Mouse (Mus musculus) right cerebral cortex, postnatal 36 days (tissue): ENCODE data around the gene Capza2.

ENCODE experiments used
- DNase-seq, 2 experiments: peaks; one replicate each; pipeline ENCODE4 v3.0.0; 2022; ENCODE audit warnings: low spot score in 2 of 2, mixed read lengths in 1 of 2

Capza2 gene

GRCm38 (mm10) chr6:17705973-17706372, 69.9 kb downstream of the Capza2 start:
- DNase-seq: no peak
